8 mouse cellular contexts compared by ENCODE assay signal in the genomic region with DNA sequence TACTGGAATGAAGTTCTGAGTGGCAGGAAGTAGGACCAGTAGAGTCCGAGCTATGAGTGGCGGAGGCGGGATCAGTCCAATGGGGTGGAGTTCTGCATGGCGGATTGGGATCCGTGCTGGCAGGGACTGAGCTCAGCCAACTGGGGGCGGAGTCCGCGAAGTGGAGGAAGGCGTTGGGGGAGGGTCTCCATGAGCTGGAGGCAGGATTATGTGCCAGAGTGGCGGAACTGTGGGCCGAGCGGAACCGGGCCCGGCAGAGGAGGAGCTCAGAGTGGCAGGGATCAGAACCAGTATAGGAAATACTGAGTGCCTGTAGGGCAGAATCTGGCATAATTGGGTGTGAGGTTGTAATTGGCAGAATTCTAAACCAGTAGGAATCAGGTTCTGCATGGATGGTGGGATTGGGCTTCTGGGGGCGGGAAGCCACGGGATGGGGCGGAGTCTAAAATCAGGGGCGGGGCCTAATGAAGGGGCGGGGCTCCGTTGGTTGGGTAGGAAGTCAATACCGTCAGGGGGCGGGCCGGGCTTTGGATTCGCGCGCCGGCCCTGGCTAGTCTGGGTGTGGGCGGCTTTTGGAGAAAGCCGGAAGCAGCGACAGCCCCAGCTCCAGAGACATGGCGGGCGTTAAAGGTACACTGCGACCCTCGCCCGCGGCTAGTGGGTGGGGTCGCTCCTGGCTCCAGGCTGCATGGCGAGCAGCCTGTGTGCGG. TPM values are rescaled to one million over a fixed set of nuclear protein-coding genes. Genes with fewer than 3 reads are reported as not detected.
DNase-seq lines count a peak whose midpoint lies in the region; ATAC-seq and TF ChIP-seq lines count a peak whose summit lies in the region.

Gene Leprot, plus strand, starts transcription at position 523 of the 710 bp plus-strand sequence.

- H3K9me3 ChIP-seq in hindbrain, postnatal 0 days (ENCODE audit: low read length) = no peaks in the 10 kb centered on the region

- DNase-seq in ZHBTc4 (ENCODE audit: low read depth, low spot score) = peak; percentile 99
- DNase-seq in gastrocnemius, adult 2 months = peak; percentile 99
- DNase-seq in hindbrain, postnatal 0 days (ENCODE audit: low spot score) = peak; percentile 98
- peak; percentile 99 to 100 for DNase-seq in left cerebral cortex, adult 2 months (ENCODE audit: extremely low spot score in 1 of 2, low spot score in 2 of 2)
- DNase-seq in right cerebral cortex, adult 2 months (ENCODE audit: low spot score in 2 of 2) = peak; percentile 100
- DNase-seq in urinary bladder, postnatal 14 days (ENCODE audit: low spot score) = peak; percentile 100

- under 1% methylated on average over 39 of the region's 39 CpGs for WGBS in hindbrain, postnatal 0 days

- peak; percentile 83 for ATAC-seq in common myeloid progenitor, adult 5-6 weeks (replicated peaks; ENCODE audit: low read depth, poor library complexity, severe bottlenecking)
- ATAC-seq in hindbrain, postnatal 0 days = peak; percentile 98
- ATAC-seq in megakaryocyte, adult 5-6 weeks (ENCODE audit: poor library complexity, severe bottlenecking) = peak; percentile 77

- no peak for TF ChIP-seq CTCF in gastrocnemius, adult 2 months (IDR thresholded peaks at IDR 0.05)
- peak; percentile 35 for TF ChIP-seq CTCF in hindbrain, postnatal 0 days (IDR thresholded peaks at IDR 0.05; ENCODE audit: low read depth)
- no peak; the same call in 1 of the 2 replicates for TF ChIP-seq CTCF in left cerebral cortex, adult 2 months (IDR thresholded peaks at IDR 0.05)

- no peaks in the 10 kb centered on the region for H3K36me3 ChIP-seq in hindbrain, postnatal 0 days (ENCODE audit: insufficient read depth, low read length)

- H3K27me3 ChIP-seq in hindbrain, postnatal 0 days (ENCODE audit: insufficient read depth, low read length) = no peaks in the 10 kb centered on the region

- H3K27ac ChIP-seq in gastrocnemius, adult 2 months = peak within 1 kb of the TSS; percentile 99
- H3K27ac ChIP-seq in hindbrain, postnatal 0 days = peak within 1 kb of the TSS; percentile 91
- H3K27ac ChIP-seq in left cerebral cortex, adult 2 months = peak within 1 kb of the TSS; percentile 99

- peak within 1 kb of the TSS; percentile 98 for H3K4me3 ChIP-seq in gastrocnemius, adult 2 months
- H3K4me3 ChIP-seq in hindbrain, postnatal 0 days (ENCODE audit: low read length) = peak within 1 kb of the TSS; percentile 98
- peak within 1 kb of the TSS; percentile 95 for H3K4me3 ChIP-seq in left cerebral cortex, adult 2 months

- intact Hi-C loops in gastrocnemius, adult 2 months (cut with DNase I) = loop anchor here (5.0 to 10.0 kb wide), 2 partner anchors 175 to 263 kb away; no protein-coding TSS in a partner anchor
- intact Hi-C loops in left cerebral cortex, adult 2 months (cut with DNase I) = loop anchor here (5.0 to 10.0 kb wide), 2 partner anchors 133 to 290 kb away; no protein-coding TSS in a partner anchor

- peak within 1 kb of the TSS; percentile 70 for H3K4me2 ChIP-seq in hindbrain, postnatal 0 days (ENCODE audit: low read depth, low read length)

- peaks cover 4% of the 10 kb centered on the region; the same call in 1 of the 2 replicates for H3K4me1 ChIP-seq in hindbrain, postnatal 0 days (ENCODE audit: insufficient read depth, low read length)

- peak within 1 kb of the TSS; percentile 90 for H3K9ac ChIP-seq in hindbrain, postnatal 0 days (replicated peaks; ENCODE audit: low read length)

RNA-seq across cellular contexts. Expression of gene Leprot, which starts in this region (rescaled TPM):
- total RNA-seq in common myeloid progenitor, adult 5-6 weeks (2017) = 63.1 and 72.8 TPM in 2 replicates
- 10 to 100 TPM in 1 of 2 experiments, 1 to 10 TPM in 1; 7.4 to 12.0 TPM for total RNA-seq in gastrocnemius, adult 2 months (2021)
- 53.1 and 58.0 TPM in 2 replicates for total RNA-seq in hindbrain, postnatal 0 days (2014; rRNA removed)
- polyA plus RNA-seq in hindbrain, postnatal 0 days (2015; fragmentation: Nextera tagmentation; extraction: Ambion mirVana) = 78.7 and 79.1 TPM in 2 replicates
- 10 to 100 TPM; 23.5 to 26.4 TPM for total RNA-seq in left cerebral cortex, adult 2 months (2021)
- 67.5 and 69.0 TPM in 2 replicates for total RNA-seq in megakaryocyte, adult 5-6 weeks (2015)
- total RNA-seq in megakaryocyte, adult 5-6 weeks (2017) = 105 and 107 TPM in 2 replicates

Comparison
In these comparisons a context has a peak if more than half of its experiments do, and no peak if none do; other contexts are left out.
1. Peak in every context shown above with its lines: DNase-seq, ATAC-seq, H3K4me3 ChIP-seq and H3K27ac ChIP-seq.